Mouse (Mus musculus) neural tube, embryonic 11.5 days (tissue): ENCODE data around the gene Crocc. TPM values are rescaled to one million over a fixed set of nuclear protein-coding genes. Genes with fewer than 3 reads are reported as not detected.

ENCODE experiments used
- ATAC-seq: fragments of 200-750 bp; cut with Nextera tagmentation; 2 replicates; pipeline ENCODE4 v1.8.0; 2017; ENCODE audit warnings: moderate number of reproducible peaks, mild to moderate bottlenecking, moderate TSS enrichment, moderate library complexity; ENCODE audit not compliant: insufficient read depth, low FRiP score, low TSS enrichment
- DNase-seq: peaks from one replicate; pipeline ENCODE4 v3.0.0-alpha.2; 2015; ENCODE audit warnings: low spot score
- H3K27ac ChIP-seq: fragments of 300-500 bp; sonication (generic); 2 replicates; pipeline ENCODE4 v1.5.1; 2014; ENCODE audit warnings: low read depth, mild to moderate bottlenecking, low read length
- H3K27me3 ChIP-seq: fragments of 300-500 bp; sonication (generic); 2 replicates; pipeline ENCODE4 v1.6.1; 2014; ENCODE audit warnings: mild to moderate bottlenecking, low read length, mixed read lengths; ENCODE audit not compliant: control insufficient read depth, insufficient read depth
- H3K36me3 ChIP-seq: fragments of 300-500 bp; sonication (generic); 2 replicates; pipeline ENCODE4 v1.6.1; 2014; ENCODE audit warnings: mild to moderate bottlenecking, low read length, moderate library complexity, mixed read lengths; ENCODE audit not compliant: control insufficient read depth, insufficient read depth
- H3K4me1 ChIP-seq: fragments of 300-500 bp; sonication (generic); 2 replicates; pipeline ENCODE4 v1.6.1; 2014; ENCODE audit warnings: low read length, mixed read lengths; ENCODE audit not compliant: control insufficient read depth, insufficient read depth
- H3K4me2 ChIP-seq: fragments of 300-500 bp; sonication (generic); 2 replicates; pipeline ENCODE4 v1.6.1; 2014; ENCODE audit warnings: low read depth, mild to moderate bottlenecking, moderate library complexity
- H3K4me3 ChIP-seq: fragments of 300-500 bp; sonication (generic); 2 replicates; pipeline ENCODE4 v1.5.1; 2014; ENCODE audit warnings: low read depth, low read length
- H3K9ac ChIP-seq: fragments of 300-500 bp; sonication (generic); 2 replicates; pipeline ENCODE4 v1.6.1; 2014; ENCODE audit warnings: mild to moderate bottlenecking, low read length
- H3K9me3 ChIP-seq: fragments of 300-500 bp; sonication (generic); 2 replicates; pipeline ENCODE4 v1.6.1; 2016; ENCODE audit warnings: low read length; ENCODE audit not compliant: control insufficient read depth
- WGBS: fragments of 180-500 bp; shearing (Covaris S2); extraction: QIAGEN DNeasy Blood & Tissue Kit; methylation state at CpG from one replicate; pipeline ENCODE4 v1.1.7; 2014; 5-methylcytosine and 5-hydroxymethylcytosine counted together
- polyA plus RNA-seq: library from polyadenylated mRNA; unstranded; fragments of >200 nt; fragmentation: Nextera tagmentation; extraction: Ambion mirVana; gene quantifications from 2 replicates; pipeline ENCODE4 v1.2.1, GENCODE M21; 2014

Gene Crocc
- polyA plus RNA-seq, 1 experiment from 2014 or later: 10.3 TPM

DNA sequence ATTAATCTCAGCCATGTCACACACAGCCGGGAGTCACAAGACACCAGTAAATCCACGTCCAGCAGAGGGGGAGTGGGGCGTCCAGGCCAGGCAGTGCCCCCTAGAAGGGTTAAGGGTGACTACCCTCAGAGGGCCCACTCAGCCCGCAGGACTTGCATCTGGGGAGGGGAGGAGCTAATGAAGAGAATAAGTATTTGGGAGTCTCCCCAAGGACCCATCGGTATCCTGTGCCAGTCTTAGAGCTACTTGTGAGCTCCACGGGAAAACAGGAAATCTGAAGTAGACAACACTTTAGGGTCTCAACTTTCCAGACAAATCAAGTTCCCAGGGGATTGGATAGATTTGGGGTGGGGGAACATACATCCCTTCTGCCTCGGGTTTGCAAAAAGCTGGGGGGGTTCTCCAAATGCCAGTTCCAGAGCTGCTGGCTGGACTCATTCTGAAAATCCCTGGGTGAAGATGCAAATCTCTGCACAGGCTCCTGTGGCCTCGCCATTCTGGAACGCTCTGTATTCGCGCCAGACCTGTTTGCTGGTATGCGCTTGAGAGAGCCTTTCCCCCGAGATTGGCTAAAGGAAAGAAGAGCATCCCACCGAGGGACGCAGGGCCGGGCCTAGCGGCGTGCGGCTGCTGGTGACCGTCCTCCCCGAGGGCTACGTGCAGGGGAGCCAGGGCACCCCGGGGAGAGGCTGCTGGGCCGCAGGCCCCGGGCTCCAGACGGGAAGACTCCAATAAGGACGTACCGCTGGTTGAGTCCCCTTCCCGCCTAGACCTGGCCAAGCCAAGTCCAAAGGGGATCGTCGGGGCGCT lies 529 bp downstream of the Crocc start:
- H3K9ac ChIP-seq: peak overlapping the region; percentile 77
- no peaks in the 10 kb centered on the region for H3K27me3 ChIP-seq
- no peaks in the 10 kb centered on the region for H3K9me3 ChIP-seq
- ATAC-seq: no peak
- H3K27ac ChIP-seq: peak overlapping the region; percentile 79
- H3K36me3 ChIP-seq: no peaks in the 10 kb centered on the region
- peaks cover 6% of the 10 kb centered on the region; the same call in 1 of the 2 replicates for H3K4me1 ChIP-seq
- under 1% methylated on average over 32 of the region's 32 CpGs for WGBS
- peak overlapping the region; percentile 55 for H3K4me3 ChIP-seq
- DNase-seq: no peak
- peak overlapping the region; percentile 67 for H3K4me2 ChIP-seq

DNA sequence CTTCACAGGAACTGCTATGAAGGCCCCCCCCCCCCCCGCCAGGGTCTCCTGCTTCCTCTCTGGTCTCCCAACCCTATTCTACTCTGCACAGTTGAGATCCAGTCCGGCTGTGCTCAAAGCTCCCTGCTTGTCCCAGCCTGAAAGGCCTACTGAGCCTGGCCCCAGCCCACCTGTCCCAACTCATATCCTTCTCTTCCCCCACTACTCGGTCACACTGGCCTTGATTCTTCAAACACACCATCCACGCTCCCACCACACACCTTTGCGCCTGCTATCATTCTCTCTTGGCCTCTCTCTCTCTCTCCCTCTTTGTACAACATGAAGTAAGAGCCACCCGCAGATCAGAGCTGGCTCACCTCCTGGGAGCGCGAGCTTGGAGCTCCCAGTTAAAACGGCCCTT lies 1.5 kb downstream of the Crocc start:
- Histone ChIP-seq H3K4me2 (no peak overlapping the region; the same call in 1 of the 2 replicates), H3K9me3 (no peaks in the 10 kb centered on the region), H3K27ac (no peak overlapping the region), H3K4me3 (no peak overlapping the region), H3K27me3 (no peaks in the 10 kb centered on the region), H3K9ac (no peak overlapping the region), H3K4me1 (peaks cover 8% of the 10 kb centered on the region), H3K36me3 (no peaks in the 10 kb centered on the region)
- ATAC-seq (no peak), DNase-seq (no peak)
- WGBS: 83% methylated on average over 9 of the region's 9 CpGs

DNA sequence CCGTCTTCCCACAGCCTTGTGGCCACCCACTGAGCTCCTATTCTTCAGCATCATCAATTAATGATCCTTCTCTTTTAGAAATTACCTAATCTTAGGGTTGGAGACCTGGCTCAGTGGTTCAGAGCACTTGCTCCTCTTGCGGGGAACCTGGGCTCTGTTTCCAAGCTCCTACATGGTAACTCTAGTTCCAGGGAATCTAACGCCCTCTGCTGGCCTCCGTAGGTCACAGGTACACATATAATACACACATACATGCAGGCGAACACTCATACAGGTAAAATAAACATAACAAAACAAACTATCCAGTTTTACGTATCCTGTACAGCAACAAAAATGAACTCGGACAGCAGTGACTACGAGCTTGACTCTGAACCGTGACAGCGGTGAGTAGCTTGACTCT lies 3.4 kb downstream of the Crocc start:
- H3K9me3 ChIP-seq: no peaks in the 10 kb centered on the region
- H3K27me3 ChIP-seq: no peaks in the 10 kb centered on the region
- ATAC-seq: no peak
- DNase-seq: no peak
- no peak overlapping the region for H3K4me3 ChIP-seq
- no peak overlapping the region for H3K27ac ChIP-seq
- peaks cover 13% of the 10 kb centered on the region for H3K4me1 ChIP-seq
- no peak overlapping the region for H3K4me2 ChIP-seq
- H3K36me3 ChIP-seq: no peaks in the 10 kb centered on the region; the same call in 1 of the 2 replicates
- H3K9ac ChIP-seq: no peak overlapping the region
- WGBS: 96% methylated on average over 10 of the region's 10 CpGs

DNA sequence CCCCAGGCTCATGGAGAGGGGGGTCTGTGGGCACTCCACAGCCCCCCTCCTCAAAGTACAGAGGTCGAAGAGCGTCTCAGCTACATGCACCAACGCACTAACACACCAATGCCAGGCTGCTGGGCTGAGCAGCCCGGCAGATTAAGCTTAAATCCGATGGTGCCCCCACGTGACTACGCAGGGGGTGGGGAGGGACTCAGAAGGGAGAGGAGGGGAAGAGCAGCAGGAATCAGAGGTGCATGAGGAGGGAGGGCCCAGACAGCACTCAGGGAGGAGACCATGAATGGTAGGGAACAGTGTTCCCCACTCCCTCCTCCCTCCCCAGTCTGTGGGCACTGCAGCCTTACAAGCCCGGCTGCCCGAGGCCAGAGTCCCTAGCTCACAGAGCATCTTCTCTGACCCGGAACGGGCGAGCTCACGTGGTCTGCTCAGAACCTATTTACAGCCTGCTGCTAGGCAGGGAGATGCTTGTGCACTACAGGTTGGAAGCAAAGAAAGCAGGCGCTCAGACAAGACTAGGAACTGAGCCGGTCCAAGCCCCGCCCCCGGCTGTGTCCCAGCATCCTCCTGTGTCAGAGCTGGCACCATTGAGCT lies 6.7 kb downstream of the Crocc start:
- 0 out of 2 replicates have a peak overlapping the region, but pooled peaks have one; percentile 56 for H3K27ac ChIP-seq
- H3K9me3 ChIP-seq: no peaks in the 10 kb centered on the region
- peaks cover 26% of the 10 kb centered on the region for H3K4me1 ChIP-seq
- peak overlapping the region; percentile 47 for H3K9ac ChIP-seq
- 38% methylated on average over 17 of the region's 17 CpGs for WGBS
- H3K4me2 ChIP-seq: 0 out of 2 replicates have a peak overlapping the region, but pooled peaks have one; percentile 7
- H3K27me3 ChIP-seq: no peaks in the 10 kb centered on the region
- no peak for ATAC-seq
- H3K36me3 ChIP-seq: no peaks in the 10 kb centered on the region; the same call in 1 of the 2 replicates
- no peak for DNase-seq
- no peak overlapping the region for H3K4me3 ChIP-seq

DNA sequence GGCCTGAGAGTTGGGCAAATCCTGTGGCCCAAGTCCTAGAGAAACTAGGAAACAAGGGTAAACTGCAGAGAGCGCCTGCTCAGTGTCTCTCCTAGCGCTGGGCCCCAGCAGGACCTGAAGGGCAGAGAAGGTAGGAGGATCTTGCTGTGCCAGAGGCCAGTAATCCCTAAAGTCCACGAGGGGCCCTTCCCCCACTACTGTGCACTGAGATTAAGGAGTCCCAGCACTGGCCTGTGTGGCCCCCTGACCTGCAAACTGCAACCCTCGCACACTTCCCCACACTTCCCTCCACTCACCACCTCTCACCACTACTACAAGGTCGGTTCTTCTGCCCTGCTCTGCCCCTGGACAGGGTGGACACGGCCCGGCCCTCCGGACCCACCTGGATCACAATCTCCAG lies 7.2 kb downstream of the Crocc start:
- Histone ChIP-seq H3K36me3 (no peaks in the 10 kb centered on the region; the same call in 1 of the 2 replicates), H3K4me2 (no peak overlapping the region), H3K27ac (no peak overlapping the region), H3K9me3 (no peaks in the 10 kb centered on the region), H3K4me3 (no peak overlapping the region), H3K27me3 (no peaks in the 10 kb centered on the region), H3K9ac (no peak overlapping the region; the same call in 1 of the 2 replicates), H3K4me1 (peaks cover 31% of the 10 kb centered on the region)
- WGBS: 66% methylated on average over 8 of the region's 8 CpGs
- ATAC-seq (no peak), DNase-seq (no peak)

DNA sequence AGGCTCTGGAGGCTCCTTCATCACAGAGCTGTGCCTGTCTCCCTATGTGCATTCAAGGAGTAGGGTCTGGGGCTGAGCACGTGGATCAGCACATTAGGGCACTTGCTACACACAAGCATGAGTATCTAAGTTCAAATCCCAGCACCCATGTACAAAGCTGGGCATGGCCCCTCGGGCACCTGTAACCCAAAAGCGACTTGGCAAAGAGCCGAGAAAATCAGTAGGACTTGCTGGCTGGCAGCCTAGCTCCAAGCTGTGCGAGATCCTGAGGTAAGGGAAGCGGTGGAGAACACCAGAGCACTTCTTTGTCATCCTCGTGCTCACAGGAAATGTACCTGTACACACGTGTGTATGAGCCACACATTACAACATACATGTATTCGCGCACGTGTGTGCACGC lies 7.9 kb downstream of the Crocc start:
- Histone ChIP-seq H3K4me3 (no peak overlapping the region), H3K4me2 (no peak overlapping the region), H3K27me3 (no peaks in the 10 kb centered on the region), H3K27ac (no peak overlapping the region), H3K9me3 (no peaks in the 10 kb centered on the region), H3K4me1 (peaks cover 31% of the 10 kb centered on the region), H3K9ac (no peak overlapping the region), H3K36me3 (no peaks in the 10 kb centered on the region; the same call in 1 of the 2 replicates)
- DNase-seq (no peak), ATAC-seq (no peak)
- 95% methylated on average over 12 of the region's 12 CpGs for WGBS

DNA sequence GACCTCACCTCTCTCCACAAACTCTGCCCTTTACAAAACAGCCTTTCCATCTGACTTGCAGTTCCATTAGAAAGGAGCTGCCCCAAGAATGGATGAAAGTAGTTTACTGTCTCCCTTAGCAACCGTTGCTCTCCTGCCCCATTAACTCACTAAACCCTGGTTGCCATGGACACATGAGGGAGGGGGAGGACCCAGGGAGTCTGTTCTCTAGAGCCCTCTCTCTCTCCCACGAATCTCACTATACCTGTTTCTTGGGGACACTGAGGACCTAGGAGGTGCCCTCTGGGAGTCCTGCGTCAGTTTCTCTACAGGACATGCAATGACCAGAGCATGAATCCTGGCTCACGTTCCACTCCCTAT lies 10.9 kb downstream of the Crocc start:
- H3K4me3 ChIP-seq: no peak overlapping the region
- peak; percentile 72 for ATAC-seq
- H3K9me3 ChIP-seq: no peaks in the 10 kb centered on the region
- peak; percentile 85 for DNase-seq
- H3K27me3 ChIP-seq: no peaks in the 10 kb centered on the region
- peak overlapping the region; percentile 27 for H3K4me2 ChIP-seq
- peak overlapping the region; percentile 92 for H3K27ac ChIP-seq
- peak overlapping the region; percentile 39 for H3K9ac ChIP-seq
- 32% methylated on average over 4 of the region's 4 CpGs for WGBS
- peaks cover 31% of the 10 kb centered on the region for H3K4me1 ChIP-seq
- H3K36me3 ChIP-seq: peaks cover 6% of the 10 kb centered on the region; the same call in 1 of the 2 replicates

DNA sequence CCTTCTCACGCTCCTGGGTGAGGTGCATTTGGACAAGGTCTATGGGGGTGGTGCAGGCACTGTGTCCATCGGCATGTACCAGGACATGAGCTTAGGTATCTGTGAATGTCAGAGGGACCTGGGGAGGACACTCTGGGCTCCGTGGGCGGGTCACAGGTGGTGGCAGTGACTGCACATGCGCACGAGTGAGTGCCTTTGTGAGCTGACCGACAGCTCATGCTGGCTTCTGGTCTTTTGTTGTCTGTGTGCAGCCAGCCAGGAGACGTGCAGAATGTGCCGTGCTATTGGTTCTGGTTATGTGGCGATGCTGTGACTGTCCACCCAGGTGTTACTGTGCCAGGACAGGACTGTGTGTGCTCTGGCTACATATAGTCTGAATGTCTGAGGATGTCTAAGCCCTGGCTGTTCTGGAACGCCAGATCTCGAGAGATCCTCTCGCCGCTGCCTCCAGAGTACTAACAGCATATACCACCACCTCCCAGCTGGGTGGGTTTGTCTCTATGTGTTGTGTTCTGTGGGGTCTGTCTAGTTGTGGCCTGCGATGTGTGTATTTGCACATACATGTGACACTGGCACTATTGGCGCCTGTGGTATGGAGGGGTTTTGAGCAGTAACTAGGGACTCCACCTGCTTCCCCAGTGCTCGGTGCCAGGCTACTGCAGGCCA lies 11.4 kb downstream of the Crocc start:
- Histone ChIP-seq H3K4me2 (peak overlapping the region; percentile 27), H3K4me3 (no peak overlapping the region), H3K36me3 (peaks cover 6% of the 10 kb centered on the region; the same call in 1 of the 2 replicates), H3K9me3 (no peaks in the 10 kb centered on the region), H3K9ac (peak overlapping the region; percentile 39), H3K27ac (peak overlapping the region; percentile 92), H3K27me3 (no peaks in the 10 kb centered on the region), H3K4me1 (peaks cover 30% of the 10 kb centered on the region)
- 45% methylated on average over 17 of the region's 17 CpGs for WGBS
- DNase-seq: peak; percentile 59
- peak; percentile 32 for ATAC-seq
